Mouse (Mus musculus) forebrain, embryonic 16.5 days (tissue): Measurements from ENCODE around the gene Usp7. TPM values are rescaled to one million over a fixed set of nuclear protein-coding genes. Genes with fewer than 3 reads are reported as not detected.

Source experiments
- ATAC-seq: fragments of 200-750 bp; cut with Nextera tagmentation; 2 replicates; pipeline ENCODE4 v1.8.0; 2017; ENCODE audit warnings: mild to moderate bottlenecking, moderate library complexity
- H3K27ac ChIP-seq: fragments of 300-500 bp; sonication (generic); 2 replicates; pipeline ENCODE4 v1.5.1; 2014; ENCODE audit warnings: low read length, control low read depth
- H3K27me3 ChIP-seq: fragments of 300-500 bp; sonication (generic); replicated peaks from 2 replicates; pipeline ENCODE4 v1.6.1; 2014; ENCODE audit warnings: low read length; ENCODE audit not compliant: control insufficient read depth, insufficient read depth
- H3K36me3 ChIP-seq: fragments of 300-500 bp; sonication (generic); 2 replicates; pipeline ENCODE4 v1.6.1; 2014; ENCODE audit not compliant: control insufficient read depth, insufficient read depth
- H3K4me1 ChIP-seq: fragments of 300-500 bp; sonication (generic); replicated peaks from 2 replicates; pipeline ENCODE4 v1.6.1; 2014; ENCODE audit warnings: low read length; ENCODE audit not compliant: control insufficient read depth, insufficient read depth
- H3K4me2 ChIP-seq: fragments of 300-500 bp; sonication (generic); 2 replicates; pipeline ENCODE4 v1.6.1; 2014; ENCODE audit warnings: mild to moderate bottlenecking, low read length, control low read depth
- H3K4me3 ChIP-seq: fragments of 300-500 bp; sonication (generic); replicated peaks from 2 replicates; pipeline ENCODE4 v1.5.1; 2014; ENCODE audit warnings: mild to moderate bottlenecking, low read length, control low read depth
- H3K9ac ChIP-seq: fragments of 300-500 bp; sonication (generic); replicated peaks from 2 replicates; pipeline ENCODE4 v1.6.1; 2014; ENCODE audit warnings: low read depth, low read length, control low read depth
- H3K9me3 ChIP-seq: fragments of 300-500 bp; sonication (generic); 2 replicates; pipeline ENCODE4 v1.6.1; 2016; ENCODE audit warnings: low read length; ENCODE audit not compliant: control insufficient read depth
- WGBS: fragments of 180-500 bp; shearing (Covaris S2); extraction: QIAGEN DNeasy Blood & Tissue Kit; methylation state at CpG from one replicate; pipeline ENCODE4 v1.1.7; 2014; 5-methylcytosine and 5-hydroxymethylcytosine counted together
- polyA plus RNA-seq: library from polyadenylated mRNA; unstranded; fragments of >200 nt; fragmentation: Nextera tagmentation; extraction: Ambion mirVana; gene quantifications from 2 replicates; pipeline ENCODE4 v1.2.1, GENCODE M21; 2015

The Usp7 gene
- polyA plus RNA-seq, 1 experiment from 2014 or later, result 40.2 TPM

DNA sequence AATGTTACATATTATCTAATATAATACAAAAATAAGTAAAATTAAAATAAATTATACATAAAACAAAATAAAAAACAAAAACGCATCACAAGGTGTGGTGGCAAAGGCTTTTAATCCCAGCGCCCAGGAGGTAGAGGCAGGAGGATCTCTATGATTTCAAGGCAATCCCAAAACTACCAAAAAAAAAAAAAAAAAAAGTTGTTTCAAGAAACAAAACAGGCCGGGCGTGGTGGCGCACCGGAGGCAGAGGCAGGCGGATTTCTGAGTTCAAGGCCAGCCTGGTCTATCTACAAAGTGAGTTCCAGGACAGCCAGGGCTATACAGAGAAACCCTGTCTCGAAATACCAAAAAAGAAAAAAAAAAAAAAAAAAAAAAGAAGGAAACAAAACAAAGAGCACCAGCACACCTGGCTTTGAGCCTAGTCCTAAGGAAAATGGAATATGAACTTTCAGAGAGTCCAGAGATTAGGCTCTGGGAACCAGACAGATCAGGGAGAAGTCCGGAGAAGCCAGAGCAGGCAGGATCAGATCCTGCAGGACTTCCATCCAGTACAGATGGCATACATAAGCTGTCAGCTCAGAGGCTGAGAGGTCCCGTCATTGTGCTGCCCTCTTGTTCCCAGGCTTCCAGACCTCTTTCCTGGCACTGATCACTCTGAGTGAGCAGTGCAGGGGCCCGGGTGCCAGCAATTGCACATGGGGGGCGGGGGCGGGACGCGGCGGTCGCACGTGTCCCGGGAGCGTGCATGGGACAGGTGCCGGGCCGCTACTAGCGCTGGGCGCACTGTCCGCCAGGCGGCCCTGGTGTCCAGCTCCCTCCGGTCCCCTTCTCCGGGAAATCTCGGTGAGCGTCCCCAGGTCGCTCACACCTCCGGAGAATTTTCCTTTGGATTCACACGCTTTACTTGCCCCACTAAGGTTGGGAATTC, 36.8 kb upstream of the Usp7 start:
- H3K27me3 ChIP-seq, result no peaks in the 10 kb centered on the region
- peak overlapping the region; percentile 91 for H3K4me2 ChIP-seq
- peak overlapping the region; percentile 94 for H3K27ac ChIP-seq
- H3K4me1 ChIP-seq, result peaks cover 24% of the 10 kb centered on the region
- H3K9ac ChIP-seq, result peak overlapping the region; percentile 76
- no peaks in the 10 kb centered on the region for H3K9me3 ChIP-seq
- no peaks in the 10 kb centered on the region for H3K36me3 ChIP-seq
- H3K4me3 ChIP-seq, result peak overlapping the region; percentile 99
- peak; percentile 37 for ATAC-seq
- WGBS, result 9% methylated on average over 33 of the region's 33 CpGs

DNA sequence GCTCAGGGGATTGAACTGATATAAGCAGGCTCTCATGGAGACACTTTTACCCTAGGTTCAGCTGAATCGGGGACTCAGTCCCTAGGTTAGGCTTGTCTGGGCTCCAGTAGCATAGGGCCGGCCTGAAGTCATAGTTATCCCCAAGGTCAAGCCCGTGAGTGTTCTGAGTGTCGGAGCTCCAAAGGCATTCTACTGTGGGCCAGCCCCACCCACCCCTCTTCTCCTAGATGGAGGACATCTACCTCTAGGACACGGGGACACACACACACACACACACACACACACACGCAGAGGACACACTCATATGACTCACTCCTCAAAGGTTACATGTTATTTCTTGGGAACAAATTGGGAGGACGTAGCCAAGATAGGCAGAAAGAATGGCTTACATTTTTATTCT, 35.3 kb upstream of the Usp7 start:
- 90% methylated on average over 7 of the region's 7 CpGs for WGBS
- Histone ChIP-seq H3K9ac (no peak overlapping the region), H3K36me3 (no peaks in the 10 kb centered on the region), H3K4me3 (no peak overlapping the region), H3K9me3 (no peaks in the 10 kb centered on the region), H3K27ac (no peak overlapping the region), H3K4me2 (no peak overlapping the region), H3K4me1 (peaks cover 11% of the 10 kb centered on the region), H3K27me3 (no peaks in the 10 kb centered on the region)
- ATAC-seq, result no peak

DNA sequence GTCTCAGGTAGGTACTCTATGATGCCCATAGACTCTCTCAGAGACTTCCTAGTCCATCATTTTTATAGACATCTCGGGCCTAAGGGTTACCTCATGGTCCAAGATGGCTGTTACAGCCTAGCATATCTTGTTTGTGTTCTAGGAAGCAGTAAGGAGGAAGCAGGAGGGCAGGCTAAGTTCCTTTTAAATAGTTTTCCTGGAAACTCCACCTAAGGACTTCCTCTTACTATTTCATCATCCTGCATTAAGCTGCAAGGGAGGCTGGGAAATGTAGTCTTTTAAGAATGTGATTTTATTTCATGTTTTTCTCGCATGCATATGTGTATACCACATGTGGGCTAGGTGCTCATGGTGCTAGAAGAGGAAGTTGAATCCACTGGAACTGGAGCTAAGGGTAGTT, 31.6 kb upstream of the Usp7 start:
- no peaks in the 10 kb centered on the region for H3K27me3 ChIP-seq
- H3K9me3 ChIP-seq, result no peaks in the 10 kb centered on the region
- WGBS, result 73% methylated on average over 2 of the region's 2 CpGs
- no peak for ATAC-seq
- no peaks in the 10 kb centered on the region for H3K36me3 ChIP-seq
- no peak overlapping the region for H3K4me3 ChIP-seq
- no peak overlapping the region for H3K4me2 ChIP-seq
- H3K4me1 ChIP-seq, result no peaks in the 10 kb centered on the region
- H3K9ac ChIP-seq, result no peak overlapping the region
- H3K27ac ChIP-seq, result no peak overlapping the region

- Histone ChIP-seq H3K4me3 (no peak overlapping the region), H3K9me3 (no peaks in the 10 kb centered on the region), H3K4me1 (no peaks in the 10 kb centered on the region), H3K27me3 (no peaks in the 10 kb centered on the region), H3K4me2 (no peak overlapping the region), H3K27ac (no peak overlapping the region), H3K36me3 (no peaks in the 10 kb centered on the region), H3K9ac (no peak overlapping the region)
- no peak for ATAC-seq
- WGBS, result 85% methylated on average over 4 of the region's 4 CpGs
Observed at GRCm38 (mm10) chr16:8822586-8822985, 30.5 kb upstream of the Usp7 start.

GRCm38 (mm10) chr16:8821429-8821828, 29.3 kb upstream of the Usp7 start:
- 68% methylated on average over 1 of the region's 1 CpGs for WGBS
- Histone ChIP-seq H3K36me3 (no peaks in the 10 kb centered on the region), H3K27ac (no peak overlapping the region), H3K9ac (no peak overlapping the region), H3K9me3 (no peaks in the 10 kb centered on the region), H3K27me3 (no peaks in the 10 kb centered on the region), H3K4me3 (no peak overlapping the region), H3K4me1 (no peaks in the 10 kb centered on the region), H3K4me2 (no peak overlapping the region)
- ATAC-seq, result no peak

- WGBS, result 81% methylated on average over 4 of the region's 4 CpGs
- no peaks in the 10 kb centered on the region for H3K36me3 ChIP-seq
- H3K4me3 ChIP-seq, result no peak overlapping the region
- no peak overlapping the region for H3K27ac ChIP-seq
- no peaks in the 10 kb centered on the region for H3K9me3 ChIP-seq
- no peak overlapping the region for H3K9ac ChIP-seq
- ATAC-seq, result no peak
- H3K4me1 ChIP-seq, result no peaks in the 10 kb centered on the region
- H3K4me2 ChIP-seq, result no peak overlapping the region
- H3K27me3 ChIP-seq, result no peaks in the 10 kb centered on the region
Observed at GRCm38 (mm10) chr16:8817872-8818271, 25.8 kb upstream of the Usp7 start.

DNA sequence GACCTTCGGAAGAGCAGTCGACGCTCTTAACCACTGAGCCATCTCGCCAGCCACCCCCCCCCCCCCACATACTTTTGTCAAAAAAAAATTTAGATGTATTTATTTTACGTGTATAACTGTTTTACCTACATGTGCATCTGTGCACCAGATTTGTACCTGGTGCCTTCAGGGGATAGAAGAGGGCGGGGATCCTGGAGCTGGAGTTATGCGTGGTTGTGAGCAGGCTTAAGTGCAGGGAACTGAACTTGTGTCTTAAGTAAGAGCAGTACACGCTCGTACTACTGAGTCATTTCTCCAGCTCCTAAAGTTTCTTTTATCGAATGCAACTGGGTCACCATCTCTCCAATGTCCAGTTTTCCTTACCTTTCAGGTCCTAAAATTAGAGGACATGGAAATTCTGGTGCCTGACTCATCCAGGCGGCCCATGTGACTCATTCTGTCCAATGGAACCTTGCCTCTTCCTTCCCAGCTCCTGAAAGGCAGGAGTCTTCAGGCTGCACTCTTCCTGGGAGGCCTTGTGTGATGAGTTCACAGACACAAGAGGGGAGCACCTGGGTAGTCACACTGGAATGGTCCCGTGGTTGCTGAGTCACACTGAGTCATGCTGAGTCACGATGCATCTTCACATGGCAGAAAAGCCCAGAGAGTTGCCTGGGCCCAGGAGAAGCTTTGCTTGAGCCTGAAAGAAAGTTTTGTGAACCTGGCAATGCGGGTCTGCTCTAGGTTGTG, 18.5 kb upstream of the Usp7 start:
- Histone ChIP-seq H3K27ac (no peak overlapping the region), H3K4me3 (no peak overlapping the region), H3K4me2 (no peak overlapping the region), H3K36me3 (no peaks in the 10 kb centered on the region), H3K9me3 (no peaks in the 10 kb centered on the region), H3K4me1 (no peaks in the 10 kb centered on the region), H3K9ac (no peak overlapping the region), H3K27me3 (no peaks in the 10 kb centered on the region)
- no peak for ATAC-seq
- WGBS, result 93% methylated on average over 14 of the region's 14 CpGs

- H3K9me3 ChIP-seq, result no peaks in the 10 kb centered on the region
- WGBS, result 21% methylated on average over 4 of the region's 4 CpGs
- H3K4me2 ChIP-seq, result no peak overlapping the region
- no peak overlapping the region for H3K9ac ChIP-seq
- H3K4me1 ChIP-seq, result no peaks in the 10 kb centered on the region
- H3K4me3 ChIP-seq, result no peak overlapping the region
- ATAC-seq, result no peak
- no peak overlapping the region for H3K27ac ChIP-seq
- H3K27me3 ChIP-seq, result no peaks in the 10 kb centered on the region
- no peaks in the 10 kb centered on the region for H3K36me3 ChIP-seq
Observed at GRCm38 (mm10) chr16:8806703-8807102, 14.6 kb upstream of the Usp7 start.

- no peak for ATAC-seq
- no peaks in the 10 kb centered on the region for H3K4me1 ChIP-seq
- H3K27ac ChIP-seq, result no peak overlapping the region
- H3K9me3 ChIP-seq, result no peaks in the 10 kb centered on the region
- no peaks in the 10 kb centered on the region for H3K36me3 ChIP-seq
- H3K27me3 ChIP-seq, result no peaks in the 10 kb centered on the region
- H3K4me3 ChIP-seq, result no peak overlapping the region
- H3K4me2 ChIP-seq, result no peak overlapping the region
- H3K9ac ChIP-seq, result no peak overlapping the region
- WGBS, result 44% methylated on average over 2 of the region's 2 CpGs
Observed at GRCm38 (mm10) chr16:8795906-8796305, 3.8 kb upstream of the Usp7 start.
